ENCODE assay signal across 14 mouse cellular contexts in genomic region chr15:63364473-63364872, GRCm38 (mm10).
DNase-seq lines count a peak whose midpoint lies in the region; ATAC-seq and TF ChIP-seq lines count a peak whose summit lies in the region.
"Had no signal": no experiment of that assay in that cellular context is flagged by ENCODE, and none has a peak within 500 bp of the region (broad histone marks: within the 10 kb centered on the region; RNA-seq: fewer than 3 reads in every experiment).

No protein-coding gene starts in this region.

- H3K9me3 ChIP-seq in hindbrain, embryonic 12.5 days (replicated peaks), result no peaks in the 10 kb centered on the region
- H3K9me3 ChIP-seq: forebrain, embryonic 13.5 days; midbrain, embryonic 15.5 days had no signal

- TF ChIP-seq CTCF in liver, adult 2 months (IDR thresholded peaks at IDR 0.05; ENCODE audit: low read depth, low read length), result no peak

- no peaks in the 10 kb centered on the region for H3K79me2 ChIP-seq in liver, adult 2 months (ENCODE audit: control insufficient read depth, insufficient read depth, low read length)

- no peak overlapping the region for H3K27ac ChIP-seq in liver, adult 2 months (replicated peaks; ENCODE audit: insufficient read depth, low read depth, low read length)
- H3K27ac ChIP-seq in hindbrain, embryonic 12.5 days, result no peak overlapping the region
- H3K27ac ChIP-seq: forebrain, embryonic 13.5 days; midbrain, embryonic 15.5 days had no signal

- peak; percentile 10 for DNase-seq in liver, adult 2 months (ENCODE audit: extremely low read depth, low read depth, low spot score)
- DNase-seq in liver, result no peak
- DNase-seq in Muller cell, postnatal 12 days (ENCODE audit: inconsistent ontology term), result peak; percentile 60
- DNase-seq in adrenal gland, postnatal 14 days, result peak; percentile 66
- DNase-seq in heart, postnatal 25 days (ENCODE audit: low spot score), result peak; percentile 24
- DNase-seq in left cerebral cortex, postnatal 36 days (ENCODE audit: low spot score in 2 of 2), result no peak
- no peak for DNase-seq in cerebellum, postnatal 4 days (ENCODE audit: low spot score in 2 of 2)
- DNase-seq: cerebellum, adult 9-10 months; lung, embryonic 14.5 days; right cerebral cortex, postnatal 4 days; thymus, adult 18-20 months had no signal

- ATAC-seq in hindbrain, embryonic 12.5 days (ENCODE audit: low FRiP score), result no peak
- ATAC-seq: forebrain, embryonic 13.5 days; midbrain, embryonic 15.5 days had no signal

- WGBS in liver, adult 2 months, result 32% methylated on average over 1 of the region's 1 CpGs
- 93% methylated on average over 1 of the region's 1 CpGs for WGBS in hindbrain, embryonic 12.5 days

- no peak overlapping the region for H3K4me3 ChIP-seq in liver, adult 2 months (ENCODE audit: insufficient read depth, low read depth, low read length)
- no peak overlapping the region for H3K4me3 ChIP-seq in hindbrain, embryonic 12.5 days
- H3K4me3 ChIP-seq: forebrain, embryonic 13.5 days; midbrain, embryonic 15.5 days had no signal

- no peak overlapping the region for H3K9ac ChIP-seq in liver, adult 2 months (ENCODE audit: low read depth, low read length)
- no peak overlapping the region for H3K9ac ChIP-seq in hindbrain, embryonic 12.5 days
- H3K9ac ChIP-seq: forebrain, embryonic 13.5 days; lung, embryonic 14.5 days; midbrain, embryonic 15.5 days had no signal

- H3K36me3 ChIP-seq in liver, adult 2 months (ENCODE audit: control insufficient read depth, insufficient read depth, low read length), result no peaks in the 10 kb centered on the region
- no peaks in the 10 kb centered on the region for H3K36me3 ChIP-seq in hindbrain, embryonic 12.5 days
- H3K36me3 ChIP-seq: midbrain, embryonic 15.5 days had no signal

- no peak overlapping the region for H3K4me2 ChIP-seq in hindbrain, embryonic 12.5 days (replicated peaks)
- H3K4me2 ChIP-seq: forebrain, embryonic 13.5 days; lung, embryonic 14.5 days; midbrain, embryonic 15.5 days had no signal

- intact Hi-C loops in heart, postnatal 25 days (cut with DNase I), result no loop called here
- intact Hi-C loops in left cerebral cortex, postnatal 36 days (cut with DNase I), result no loop called here

- no peak for TF ChIP-seq POLR2A in liver, adult 2 months (IDR thresholded peaks at IDR 0.05; ENCODE audit: extremely low read depth, insufficient read depth, low read length)

- peaks cover 1% of the 10 kb centered on the region; the same call in 1 of the 2 replicates for H3K4me1 ChIP-seq in liver, adult 2 months (ENCODE audit: control insufficient read depth, insufficient read depth, low read length)
- no peaks in the 10 kb centered on the region for H3K4me1 ChIP-seq in hindbrain, embryonic 12.5 days
- H3K4me1 ChIP-seq: forebrain, embryonic 13.5 days; midbrain, embryonic 15.5 days had no signal

- H3K27me3 ChIP-seq in liver, adult 2 months (ENCODE audit: control insufficient read depth, insufficient read depth, low read length), result no peaks in the 10 kb centered on the region
- H3K27me3 ChIP-seq in hindbrain, embryonic 12.5 days, result no peaks in the 10 kb centered on the region
- H3K27me3 ChIP-seq: forebrain, embryonic 13.5 days; midbrain, embryonic 15.5 days had no signal

Comparison
In these comparisons a context has a peak if more than half of its experiments do, and no peak if none do; other contexts are left out.
1. DNase-seq: peak in liver, adult 2 months (single experiment), Muller cell, postnatal 12 days (single experiment), adrenal gland, postnatal 14 days (single experiment) and heart, postnatal 25 days (single experiment); none in liver (single experiment), left cerebral cortex, postnatal 36 days (0 of 2) and cerebellum, postnatal 4 days (0 of 2).